Mouse (Mus musculus) intestine, embryonic 14.5 days (tissue): ENCODE measurements around the gene Mef2c. TPM values are rescaled to one million over a fixed set of nuclear protein-coding genes. Genes with fewer than 3 reads are reported as not detected.

Experiments used
- ATAC-seq: fragments of 200-750 bp; cut with Nextera tagmentation; replicated peaks from 2 replicates; pipeline ENCODE4 v1.8.0; 2017; ENCODE audit warnings: low read depth, moderate number of reproducible peaks, moderate TSS enrichment, moderate library complexity; ENCODE audit not compliant: low FRiP score, low TSS enrichment
- DNase-seq: peaks from one replicate; pipeline ENCODE4 v3.0.0-alpha.2; 2018; ENCODE audit warnings: low spot score
- H3K27ac ChIP-seq: fragments of 300-500 bp; sonication (generic); 2 replicates; pipeline ENCODE4 v1.5.1; 2014; ENCODE audit warnings: low read depth, mild to moderate bottlenecking, control low read depth
- H3K27me3 ChIP-seq: fragments of 300-500 bp; sonication (generic); replicated peaks from 2 replicates; pipeline ENCODE4 v1.6.1; 2014; ENCODE audit warnings: low read length, control low read depth; ENCODE audit not compliant: control insufficient read depth, insufficient read depth
- H3K36me3 ChIP-seq: fragments of 300-500 bp; sonication (generic); 2 replicates; pipeline ENCODE4 v1.6.1; 2014; ENCODE audit warnings: low read length, control low read depth; ENCODE audit not compliant: control insufficient read depth, insufficient read depth
- H3K4me1 ChIP-seq: fragments of 300-500 bp; sonication (generic); replicated peaks from 2 replicates; pipeline ENCODE4 v1.6.1; 2014; ENCODE audit warnings: low read length, control low read depth, mixed read lengths; ENCODE audit not compliant: control insufficient read depth, insufficient read depth
- H3K4me2 ChIP-seq: fragments of 300-500 bp; sonication (generic); 2 replicates; pipeline ENCODE4 v1.6.1; 2014; ENCODE audit warnings: low read length
- H3K4me3 ChIP-seq: fragments of 300-500 bp; sonication (generic); 2 replicates; pipeline ENCODE4 v1.5.1; 2014; ENCODE audit warnings: low read depth, low read length, control low read depth, mixed read lengths
- H3K9ac ChIP-seq: fragments of 300-500 bp; sonication (generic); 2 replicates; pipeline ENCODE4 v1.6.1; 2014; ENCODE audit warnings: mild to moderate bottlenecking, low read length
- H3K9me3 ChIP-seq: fragments of 300-500 bp; sonication (generic); 2 replicates; pipeline ENCODE4 v1.6.1; 2016; ENCODE audit warnings: low read length, control low read depth; ENCODE audit not compliant: control insufficient read depth
- WGBS: fragments of 180-500 bp; shearing (Covaris S2); extraction: QIAGEN DNeasy Blood & Tissue Kit; methylation state at CpG from one replicate; pipeline ENCODE4 v1.1.7; 2014; 5-methylcytosine and 5-hydroxymethylcytosine counted together
- polyA plus RNA-seq: library from polyadenylated mRNA; unstranded; fragments of >200 nt; fragmentation: Nextera tagmentation; extraction: Ambion mirVana; gene quantifications from 2 replicates; pipeline ENCODE4 v1.2.1, GENCODE M21; 2014

Mef2c gene
- polyA plus RNA-seq, 1 experiment from 2014 or later = 42.8 TPM

GRCm38 (mm10) chr13:83649795-83650476 is 146.1 kb downstream of the Mef2c start:
- Histone ChIP-seq H3K4me1 (no peaks in the 10 kb centered on the region), H3K9me3 (no peaks in the 10 kb centered on the region), H3K27ac (no peak overlapping the region), H3K9ac (no peak overlapping the region), H3K36me3 (no peaks in the 10 kb centered on the region), H3K4me3 (no peak overlapping the region), H3K4me2 (no peak overlapping the region), H3K27me3 (no peaks in the 10 kb centered on the region)
- 77% methylated on average over 12 of the region's 12 CpGs for WGBS
- ATAC-seq (no peak), DNase-seq (no peak)

GRCm38 (mm10) chr13:83650807-83651206 is 147.0 kb downstream of the Mef2c start:
- H3K9me3 ChIP-seq = no peaks in the 10 kb centered on the region
- H3K4me1 ChIP-seq = no peaks in the 10 kb centered on the region
- ATAC-seq (no peak), DNase-seq (no peak)
- H3K36me3 ChIP-seq = no peaks in the 10 kb centered on the region
- H3K27ac ChIP-seq = no peak overlapping the region
- no peak overlapping the region for H3K4me3 ChIP-seq
- no peaks in the 10 kb centered on the region for H3K27me3 ChIP-seq
- H3K4me2 ChIP-seq = no peak overlapping the region
- WGBS = 92% methylated on average over 3 of the region's 3 CpGs
- no peak overlapping the region for H3K9ac ChIP-seq

GRCm38 (mm10) chr13:83651941-83652548 is 148.2 kb downstream of the Mef2c start:
- Histone ChIP-seq H3K9ac (no peak overlapping the region), H3K27ac (no peak overlapping the region), H3K4me2 (no peak overlapping the region), H3K27me3 (no peaks in the 10 kb centered on the region), H3K36me3 (no peaks in the 10 kb centered on the region), H3K4me3 (no peak overlapping the region), H3K4me1 (no peaks in the 10 kb centered on the region), H3K9me3 (no peaks in the 10 kb centered on the region)
- WGBS = 74% methylated on average over 7 of the region's 7 CpGs
- DNase-seq = no peak
- ATAC-seq = no peak

- Histone ChIP-seq H3K4me2 (no peak overlapping the region), H3K9me3 (no peaks in the 10 kb centered on the region), H3K4me1 (no peaks in the 10 kb centered on the region), H3K27ac (no peak overlapping the region), H3K36me3 (no peaks in the 10 kb centered on the region), H3K9ac (no peak overlapping the region), H3K4me3 (no peak overlapping the region), H3K27me3 (no peaks in the 10 kb centered on the region)
- ATAC-seq (no peak), DNase-seq (no peak)
- WGBS = 85% methylated on average over 8 of the region's 8 CpGs
These were observed 148.7 kb downstream of the Mef2c start for GRCm38 (mm10) chr13:83652560-83652959.

- peak; percentile 90 for DNase-seq
- Histone ChIP-seq H3K4me1 (no peaks in the 10 kb centered on the region), H3K36me3 (no peaks in the 10 kb centered on the region), H3K27me3 (no peaks in the 10 kb centered on the region), H3K27ac (no peak overlapping the region), H3K4me2 (no peak overlapping the region), H3K9me3 (no peaks in the 10 kb centered on the region), H3K4me3 (no peak overlapping the region), H3K9ac (no peak overlapping the region)
- ATAC-seq = peak; percentile 69
- 41% methylated on average over 8 of the region's 8 CpGs for WGBS
These were observed 151.3 kb downstream of the Mef2c start for GRCm38 (mm10) chr13:83654889-83655769.

GRCm38 (mm10) chr13:83656094-83656493 is 152.3 kb downstream of the Mef2c start:
- ATAC-seq = no peak
- DNase-seq = no peak
- no peaks in the 10 kb centered on the region for H3K9me3 ChIP-seq
- no peak overlapping the region for H3K9ac ChIP-seq
- no peak overlapping the region for H3K27ac ChIP-seq
- 80% methylated on average over 7 of the region's 7 CpGs for WGBS
- H3K27me3 ChIP-seq = no peaks in the 10 kb centered on the region
- H3K4me3 ChIP-seq = no peak overlapping the region
- H3K36me3 ChIP-seq = no peaks in the 10 kb centered on the region
- no peaks in the 10 kb centered on the region for H3K4me1 ChIP-seq
- H3K4me2 ChIP-seq = no peak overlapping the region

- H3K4me1 ChIP-seq = no peaks in the 10 kb centered on the region
- DNase-seq (no peak), ATAC-seq (no peak)
- no peak overlapping the region for H3K4me2 ChIP-seq
- WGBS = 66% methylated on average over 4 of the region's 4 CpGs
- no peaks in the 10 kb centered on the region for H3K27me3 ChIP-seq
- H3K27ac ChIP-seq = no peak overlapping the region
- no peak overlapping the region for H3K4me3 ChIP-seq
- no peak overlapping the region for H3K9ac ChIP-seq
- H3K36me3 ChIP-seq = no peaks in the 10 kb centered on the region
- H3K9me3 ChIP-seq = no peaks in the 10 kb centered on the region
These were observed 152.9 kb downstream of the Mef2c start for GRCm38 (mm10) chr13:83656773-83657172.

- no peaks in the 10 kb centered on the region for H3K27me3 ChIP-seq
- H3K9ac ChIP-seq = no peak overlapping the region
- no peak overlapping the region for H3K4me2 ChIP-seq
- H3K4me1 ChIP-seq = no peaks in the 10 kb centered on the region
- no peak overlapping the region for H3K27ac ChIP-seq
- H3K36me3 ChIP-seq = no peaks in the 10 kb centered on the region
- ATAC-seq = no peak
- DNase-seq = no peak
- no peaks in the 10 kb centered on the region for H3K9me3 ChIP-seq
- 66% methylated on average over 8 of the region's 8 CpGs for WGBS
- H3K4me3 ChIP-seq = no peak overlapping the region
These were observed 156.9 kb downstream of the Mef2c start for GRCm38 (mm10) chr13:83660722-83661121.
